Mouse (Mus musculus) thymus, postnatal 36 days (tissue): ENCODE measurements at regions not wholly inside any gene's neighbourhood (a gene's known extent, or its start where the extent isn't known, plus 50 kb on each side); places are given as distances from the start of the nearest gene placed in this dataset.

Experiments
- DNase-seq, 2 experiments: peaks; one replicate each; pipeline ENCODE4 v3.0.0; 2022; ENCODE audit warnings: mixed read lengths in 2 of 2

DNA sequence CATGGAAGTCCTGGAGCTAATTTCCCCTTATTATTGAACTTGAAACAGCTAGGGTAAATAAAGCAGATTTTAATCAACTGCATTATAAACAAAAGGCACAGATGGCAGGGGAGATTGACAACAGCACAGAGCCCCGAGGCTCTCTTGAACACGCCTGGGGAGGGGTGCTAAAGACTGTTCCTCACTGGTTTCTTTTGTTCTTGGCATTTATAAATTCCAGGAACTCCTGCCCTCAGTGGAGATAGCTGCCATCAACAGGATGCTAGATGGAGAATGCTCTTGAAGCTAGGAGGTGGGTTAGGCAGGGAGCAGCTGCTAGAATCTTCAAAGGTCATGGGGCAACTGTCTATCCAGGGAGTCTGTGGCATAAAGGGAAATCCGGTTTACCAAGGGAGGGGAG lies 102.2 kb upstream of the Kit start:
- no peak for DNase-seq

- no peak for DNase-seq
Measured at GRCm38 (mm10) chr5:75475414-75475813, 99.3 kb upstream of the Kit start.

GRCm38 (mm10) chr5:75478499-75478898 lies 96.2 kb upstream of the Kit start:
- DNase-seq, result no peak

- DNase-seq, result no peak
Measured at GRCm38 (mm10) chr5:75479149-75479548, 95.6 kb upstream of the Kit start.

GRCm38 (mm10) chr5:75481595-75481994 lies 93.1 kb upstream of the Kit start:
- no peak for DNase-seq

- DNase-seq, result no peak
Measured at GRCm38 (mm10) chr5:75484330-75484729, 90.4 kb upstream of the Kit start.

GRCm38 (mm10) chr5:75490806-75491205 lies 83.9 kb upstream of the Kit start:
- DNase-seq, result no peak

GRCm38 (mm10) chr5:75494143-75494542 lies 80.6 kb upstream of the Kit start:
- no peak for DNase-seq

DNA sequence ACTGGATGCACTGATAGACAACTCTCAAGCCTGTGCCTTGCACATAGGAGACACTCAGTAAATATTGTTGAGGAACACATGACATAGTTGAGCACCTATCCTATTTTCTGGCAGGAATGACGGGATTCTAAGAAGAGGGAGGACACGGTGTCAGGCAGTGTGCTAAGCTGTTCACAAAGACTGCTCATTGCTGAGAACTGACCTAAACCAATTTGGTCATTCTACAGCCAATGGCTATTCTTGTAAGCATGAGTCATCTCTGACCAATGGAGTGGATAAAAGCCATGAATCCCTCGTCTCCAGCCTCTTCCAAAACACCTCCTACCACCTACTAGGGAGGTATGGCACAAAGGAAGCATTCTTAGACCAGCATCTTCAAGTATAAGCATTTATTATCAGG lies 75.7 kb upstream of the Kit start:
- DNase-seq, result no peak

- DNase-seq, result no peak
Measured at GRCm38 (mm10) chr5:75499695-75500094, 75.0 kb upstream of the Kit start.

- DNase-seq, result no peak
Measured at GRCm38 (mm10) chr5:75500654-75501416, 73.9 kb upstream of the Kit start.

DNA sequence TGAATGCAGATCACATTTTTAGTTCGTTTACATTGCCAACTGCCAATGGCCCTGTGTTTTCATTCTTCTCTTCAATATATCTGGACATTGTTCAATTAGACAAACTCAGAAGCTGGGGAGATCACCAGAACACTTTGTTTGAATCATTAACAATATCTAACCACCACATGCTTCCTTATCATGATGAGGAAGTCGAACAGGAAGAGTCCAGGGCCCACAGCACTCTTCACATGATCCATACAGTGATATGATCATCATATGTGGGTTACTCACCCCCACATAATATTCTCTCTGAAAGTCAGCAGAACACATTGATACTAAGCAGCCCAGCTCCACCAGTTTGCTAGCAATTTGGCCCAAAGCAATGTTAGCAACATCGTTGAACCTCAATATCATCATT lies 71.0 kb upstream of the Kit start:
- DNase-seq, result no peak

GRCm38 (mm10) chr5:75512521-75513422 lies 61.9 kb upstream of the Kit start:
- DNase-seq, result no peak

GRCm38 (mm10) chr5:75518213-75518612 lies 56.5 kb upstream of the Kit start:
- no peak for DNase-seq

GRCm38 (mm10) chr5:75523041-75523678 lies 51.6 kb upstream of the Kit start:
- DNase-seq, result no peak
